Mouse (Mus musculus): ENCODE data around the gene Ppard.

DNA sequence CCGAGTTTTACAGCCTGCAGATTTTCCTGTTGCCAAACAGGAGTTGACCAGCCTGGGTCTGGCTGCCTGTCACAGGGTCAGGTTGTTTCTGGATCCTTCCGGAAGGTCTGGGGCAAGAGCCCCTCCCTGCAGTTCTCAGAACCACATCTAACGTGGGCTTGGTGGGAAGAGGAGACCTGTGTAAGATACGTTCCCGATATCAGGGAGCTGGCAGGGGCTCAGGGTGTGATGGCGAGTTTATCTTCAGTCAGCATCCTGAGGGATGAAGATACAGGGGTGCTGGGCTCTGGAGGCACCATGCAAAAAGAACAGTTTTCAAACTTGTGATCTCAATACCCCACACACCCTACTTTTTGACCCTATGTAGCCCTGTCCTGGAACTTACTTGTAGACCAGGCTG is 5.4 kb downstream of the Ppard start:
- TF ChIP-seq CTCF (conservative IDR thresholded peaks at IDR 0.05; ENCODE audit: insufficient read depth, insufficient read length, low read depth, low read length) (no peak), POLR2A (IDR thresholded peaks at IDR 0.05; ENCODE audit: low read depth, low read length) (no peak)

All from kidney, adult 2 months (tissue).